8 mouse cellular contexts compared by ENCODE assay signal in the genomic region with DNA sequence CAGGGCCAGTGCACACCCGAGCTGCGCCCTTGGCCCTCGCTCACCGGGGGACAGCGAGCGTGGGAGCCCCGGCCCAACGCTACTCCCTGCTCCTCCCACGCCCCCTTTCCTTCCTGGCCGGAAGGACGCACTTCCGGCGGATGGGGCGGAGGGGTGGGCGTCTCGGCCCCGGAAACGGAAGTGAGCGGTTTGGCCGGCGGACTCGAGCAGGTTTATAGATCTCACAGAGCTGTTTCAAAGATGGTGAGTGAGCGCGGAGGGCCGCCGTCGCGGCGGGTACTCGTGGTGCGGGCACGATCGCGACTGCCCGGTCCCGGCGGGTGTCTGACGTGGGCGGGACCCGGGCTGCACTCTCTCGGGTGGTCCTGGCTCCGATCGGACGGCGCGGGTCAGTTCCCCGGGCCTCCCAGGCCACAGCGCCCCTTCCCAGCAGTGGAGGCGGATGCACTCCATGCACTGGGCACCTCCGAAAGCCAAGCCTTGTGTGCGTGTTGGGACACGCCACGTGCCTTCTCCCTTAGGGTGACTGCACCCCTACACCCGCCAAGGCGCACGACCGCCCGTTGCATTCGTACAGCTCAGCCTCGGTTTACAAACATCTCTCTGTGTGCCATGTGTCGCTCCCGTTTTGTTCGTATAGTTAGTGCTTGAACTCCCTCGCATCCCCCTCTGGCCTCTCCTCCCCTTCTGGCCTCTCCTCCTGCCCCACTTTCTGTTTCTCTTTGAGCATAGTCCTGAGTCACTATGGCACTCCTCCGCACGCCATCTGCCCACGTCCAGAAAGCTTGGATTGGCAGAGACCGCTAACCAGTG. TPM values are rescaled to one million over a fixed set of nuclear protein-coding genes. Genes with fewer than 3 reads are reported as not detected.
DNase-seq lines count a peak whose midpoint lies in the region; ATAC-seq lines count a peak whose summit lies in the region.

A gene (plus strand): TSS at position 13 of the 813 bp plus-strand sequence.

- peak; percentile 91 for ATAC-seq in inflammation-experienced regulatory T-cells, adult 6 months
- peak; percentile 93 for ATAC-seq in megakaryocyte-erythroid progenitor cell, adult 5-6 weeks (replicated peaks; ENCODE audit: low FRiP score, low TSS enrichment, poor library complexity, severe bottlenecking)

- intact Hi-C loops in gastrocnemius, postnatal 14 days (cut with DNase I; ENCODE audit: low total_unique reads), result no loop called here
- intact Hi-C loops in left cerebral cortex, postnatal 10 days (cut with DNase I), result loop anchor here (10.0 kb wide), 1 partner anchor 84 kb away; no protein-coding TSS in a partner anchor

- DNase-seq in adipocyte (ENCODE audit: low spot score), result peak; percentile 94
- DNase-seq in embryo, embryonic 10 days (ENCODE audit: low spot score), result peak; percentile 93
- DNase-seq in gastrocnemius, postnatal 14 days, result peak; percentile 91
- peak; percentile 86 to 96 for DNase-seq in left cerebral cortex, postnatal 10 days (ENCODE audit: extremely low spot score in 1 of 2, low spot score in 2 of 2)
- peak; percentile 93 for DNase-seq in right cerebral cortex, postnatal 25 days
- DNase-seq in urinary bladder, postnatal 4 days (ENCODE audit: low spot score in 2 of 2), result peak; percentile 89 to 92

RNA-seq across cellular contexts. Expression of the gene that starts here (rescaled TPM):
- 100 to 1,000 TPM; 140 to 145 TPM for total RNA-seq in gastrocnemius, postnatal 14 days (2021)
- 100 to 1,000 TPM; 258 to 715 (median 487) TPM for polyA plus RNA-seq in inflammation-experienced regulatory T-cells, adult 6 months (2017; shearing (Covaris generic))
- total RNA-seq in left cerebral cortex, postnatal 10 days (2021), result 100 to 1,000 TPM; 149 to 163 TPM
- 142 and 148 TPM in 2 replicates for total RNA-seq in megakaryocyte-erythroid progenitor cell, adult 5-6 weeks (2014; fragmentation: Nextera tagmentation)
- 204 and 300 TPM in 2 replicates for total RNA-seq in megakaryocyte-erythroid progenitor cell, adult 5-6 weeks (2017)

Comparison
In these comparisons a context has a peak if more than half of its experiments do, and no peak if none do; other contexts are left out.
1. Peak in every context shown above with its lines: DNase-seq and ATAC-seq.